Mouse (Mus musculus): ENCODE results near the gene Ccna1.

DNA sequence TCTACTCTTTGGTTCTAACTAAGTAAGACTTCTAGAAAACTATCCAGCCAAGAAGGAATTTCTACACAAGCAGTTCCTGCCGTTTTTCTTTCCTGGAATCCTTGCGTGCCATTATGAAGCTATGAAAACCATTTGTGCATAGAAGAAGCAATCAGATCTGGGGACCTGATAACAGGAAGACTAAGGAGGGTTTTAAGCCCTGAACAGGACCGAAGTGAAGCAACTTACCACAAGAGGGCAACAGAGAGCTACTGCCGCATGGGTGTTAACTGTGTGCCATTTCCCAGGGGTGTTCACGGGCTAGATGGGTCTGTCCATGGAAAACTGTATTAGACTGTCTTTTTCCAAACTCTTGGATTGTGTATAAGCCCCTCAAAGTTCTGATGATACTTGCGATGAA, 24.8 kb upstream of the Ccna1 start:
- TF ChIP-seq CTCF (IDR thresholded peaks at IDR 0.05; ENCODE audit: low read depth) (peak; percentile 98), EP300 (optimal IDR thresholded peaks at IDR 0.05) (no peak)
